Mouse (Mus musculus): ENCODE results near the gene Slc16a7.

Gene Slc16a7

DNA sequence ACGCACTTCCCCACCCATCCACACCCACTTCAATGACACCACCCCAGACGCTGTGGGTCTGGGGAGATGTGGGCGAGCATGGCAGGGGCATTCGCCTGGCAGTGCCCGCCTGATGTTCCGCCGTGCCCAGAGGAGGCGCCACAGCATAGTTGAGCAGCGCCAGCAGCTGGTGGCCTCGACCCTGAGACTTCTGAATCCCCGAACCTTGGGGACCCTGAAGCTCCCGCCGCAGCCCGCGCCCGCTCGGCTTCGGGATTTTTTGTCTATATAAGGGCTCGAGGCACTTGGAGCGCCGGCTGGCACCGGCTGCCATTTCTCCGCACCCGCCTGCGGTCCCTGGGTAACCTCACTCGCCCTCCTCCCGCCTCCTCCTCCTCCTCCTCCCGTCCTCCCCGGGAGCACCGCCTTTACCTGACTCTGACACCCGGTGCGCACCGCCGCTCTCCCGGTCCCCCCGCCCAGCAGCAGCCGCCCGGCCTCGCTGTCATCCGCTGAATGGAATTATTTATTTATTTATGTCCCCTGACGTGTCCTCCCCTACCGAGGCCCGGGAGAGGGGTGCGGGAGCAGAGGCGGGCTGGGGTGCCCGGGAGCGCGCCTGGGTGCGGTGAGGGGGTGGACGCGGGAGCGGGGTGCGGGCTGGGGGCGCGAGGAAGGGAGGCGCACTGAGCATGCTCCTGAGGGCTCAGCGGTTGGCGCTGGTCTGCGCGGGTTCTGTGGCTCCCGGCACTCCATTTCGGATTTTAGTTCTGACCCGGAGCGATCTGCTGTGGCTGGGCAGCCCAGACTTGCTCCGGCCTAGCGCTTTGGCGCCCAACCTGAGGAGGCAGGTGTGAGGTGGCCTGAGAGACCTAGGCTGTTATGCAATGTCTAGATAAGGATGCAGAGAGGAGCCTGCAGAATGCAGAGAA, at the start of gene Slc16a7:
Gene Slc16a7 (minus strand): TSS at position 590 of the 911 bp plus-strand sequence.
- peak; percentile 92 for DNase-seq

GRCm38 (mm10) chr10:125418795-125419194, 29.5 kb upstream of the Slc16a7 start:
- DNase-seq, result no peak

GRCm38 (mm10) chr10:125399796-125400195, 10.5 kb upstream of the Slc16a7 start:
- DNase-seq, result no peak

- no peak for DNase-seq
Observed at GRCm38 (mm10) chr10:125390011-125390410, 746 bp upstream of the Slc16a7 start.

DNA sequence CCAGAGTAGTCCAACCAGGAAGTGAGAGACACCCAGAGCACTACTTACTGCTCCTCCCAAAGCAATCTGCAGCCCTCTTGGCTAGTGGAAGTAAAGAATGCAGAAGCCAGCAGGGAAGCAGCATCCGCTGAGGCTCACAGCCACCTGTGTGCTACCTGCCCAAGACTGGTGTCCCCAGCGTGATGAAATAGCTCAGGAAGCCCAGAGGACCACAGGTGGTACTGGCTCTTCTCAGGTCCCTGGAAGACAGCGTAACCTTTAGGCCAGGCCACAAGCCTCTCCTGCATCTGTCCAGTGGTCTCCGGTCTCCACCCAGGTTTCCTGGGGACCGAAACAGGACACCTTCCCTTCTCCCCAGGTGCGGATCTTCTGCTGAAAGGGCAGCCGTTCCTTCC, 787 bp downstream of the Slc16a7 start:
- DNase-seq, result peak; percentile 41

DNA sequence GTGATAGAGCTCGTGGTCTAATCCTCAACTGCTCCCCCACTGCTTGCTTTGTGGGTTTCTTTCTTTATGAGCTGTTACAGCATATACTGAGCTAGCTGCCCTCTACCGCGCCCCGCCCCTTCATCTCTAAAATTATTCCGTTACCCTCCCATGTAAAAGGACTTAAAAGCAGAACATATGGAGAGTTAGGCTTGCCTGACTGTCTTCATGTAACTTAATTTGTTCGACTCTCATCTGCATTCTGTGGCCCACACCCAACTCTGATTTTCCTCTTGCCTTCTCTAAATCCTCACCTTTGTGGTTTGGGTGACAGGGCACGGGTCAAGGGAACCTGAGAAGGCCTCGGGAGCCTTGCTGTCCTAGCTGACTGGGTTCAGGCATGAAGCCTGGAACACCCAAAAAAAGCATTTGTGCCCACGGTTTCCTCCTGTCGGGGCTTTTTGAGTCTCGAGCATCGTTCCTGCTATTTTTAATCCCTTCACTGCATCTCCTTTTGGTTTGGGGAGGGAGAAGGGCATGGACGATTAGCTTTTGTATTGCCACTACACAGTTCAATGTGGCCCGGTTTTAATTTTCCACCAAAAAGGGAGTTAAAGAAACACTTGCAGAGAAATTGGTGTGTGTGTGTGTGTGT, 1.4 kb downstream of the Slc16a7 start:
- DNase-seq, result no peak

DNA sequence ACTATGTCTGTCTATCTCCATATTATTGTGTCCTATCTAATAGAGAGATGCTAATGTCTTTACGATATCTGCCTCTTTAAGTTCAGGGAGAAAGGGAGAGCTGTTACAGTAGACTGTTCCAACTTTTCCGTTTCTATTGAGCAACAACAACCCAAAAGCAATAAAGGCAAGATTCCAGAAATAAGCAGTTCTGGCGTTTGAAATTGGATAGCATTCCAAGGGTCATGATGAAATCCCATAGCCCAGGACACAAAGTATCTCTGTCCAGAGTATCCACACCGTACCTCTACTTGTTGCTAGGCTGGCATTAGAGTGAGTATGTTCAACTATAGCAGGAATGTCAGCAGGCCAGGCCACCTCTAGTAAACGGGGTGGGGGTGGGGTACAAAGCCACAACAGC, 13.7 kb downstream of the Slc16a7 start:
- DNase-seq, result no peak

GRCm38 (mm10) chr10:125372666-125373065, 16.6 kb downstream of the Slc16a7 start:
- no peak for DNase-seq

DNA sequence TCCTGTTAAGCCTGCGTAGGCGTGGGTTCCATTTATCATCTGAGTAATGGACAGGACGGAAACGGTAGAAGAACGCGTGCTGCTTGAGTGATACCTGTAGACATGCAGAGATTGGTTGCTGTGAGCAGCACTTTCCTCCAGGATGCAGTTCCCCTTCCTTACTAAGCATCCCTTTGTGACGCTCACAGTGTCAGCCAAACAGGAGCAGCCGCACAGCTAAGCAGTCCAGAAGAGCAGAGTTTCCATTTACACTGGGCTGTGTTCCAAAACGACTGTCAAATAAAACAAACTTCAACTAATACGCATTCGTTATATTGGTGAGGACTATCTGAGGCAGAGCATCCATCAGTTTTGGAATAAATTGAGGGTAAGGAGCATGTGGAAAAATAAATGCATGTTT, 17.8 kb downstream of the Slc16a7 start:
- DNase-seq, result no peak

DNA sequence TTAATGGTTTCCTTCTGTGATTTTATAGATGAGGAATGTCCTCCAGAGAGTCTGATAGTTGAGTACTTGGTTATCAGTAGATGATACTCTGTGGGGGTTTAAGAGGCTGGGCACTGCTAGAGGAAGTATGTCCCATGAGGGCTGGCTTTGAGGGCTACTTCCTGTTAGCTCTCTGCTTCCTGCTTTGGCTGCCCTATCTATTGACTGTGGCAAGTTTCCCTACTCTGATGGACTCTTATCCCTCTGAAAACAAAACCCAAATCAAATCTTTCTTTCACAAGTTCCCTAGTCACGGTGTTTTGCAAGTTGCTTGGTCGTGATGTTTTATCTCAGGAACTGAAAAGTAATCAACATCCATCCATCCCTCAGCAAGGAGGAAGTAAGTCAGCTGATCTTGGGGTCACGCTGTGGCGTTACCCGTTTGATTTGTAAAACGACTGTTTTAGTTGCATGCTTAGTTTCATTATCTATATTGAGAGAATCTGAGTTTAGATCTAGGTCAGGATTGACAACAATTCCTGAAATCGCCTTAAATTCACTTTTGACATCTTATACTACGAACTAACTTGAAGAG, 19.1 kb downstream of the Slc16a7 start:
- DNase-seq, result no peak

GRCm38 (mm10) chr10:125358479-125358878, 30.8 kb downstream of the Slc16a7 start:
- DNase-seq, result no peak

DNA sequence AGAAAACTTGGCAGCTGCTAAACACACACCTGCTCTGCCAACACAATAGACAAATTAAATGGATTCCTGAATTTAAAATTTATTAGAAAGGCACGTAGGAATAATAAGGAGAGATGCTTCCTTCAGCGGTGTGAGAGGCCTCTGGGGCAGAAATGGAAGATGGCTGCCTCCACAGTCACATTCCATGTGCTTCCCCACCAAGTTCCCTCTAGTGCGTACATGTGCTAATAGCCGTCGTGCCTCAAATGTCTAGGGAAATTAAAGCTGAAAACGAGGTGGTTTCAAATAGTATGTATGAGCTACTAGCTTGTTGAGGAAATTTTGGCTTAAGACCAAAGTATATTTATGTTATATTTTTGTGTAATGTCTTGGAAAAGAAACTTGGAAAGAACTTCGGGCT, 36.5 kb downstream of the Slc16a7 start:
- no peak for DNase-seq

DNA sequence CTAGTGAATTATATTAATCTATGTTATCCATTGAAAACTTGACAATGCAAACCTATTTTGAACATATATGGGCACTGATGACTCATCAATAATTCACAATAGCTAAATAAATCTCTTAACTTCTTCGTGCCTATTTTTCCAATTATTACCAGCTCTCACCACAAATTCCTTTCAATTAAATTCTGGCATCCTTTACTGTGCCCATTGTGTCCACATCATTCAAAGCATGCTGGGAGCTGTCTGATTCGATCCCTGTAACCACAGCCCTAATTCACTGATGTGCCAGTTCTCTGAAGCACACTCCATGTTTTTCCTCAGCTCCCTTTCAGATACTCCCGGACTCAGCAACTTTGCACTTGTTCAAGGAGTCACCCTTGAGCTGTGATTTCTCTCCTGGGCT, 41.1 kb downstream of the Slc16a7 start:
- no peak for DNase-seq

- no peak for DNase-seq
Observed at GRCm38 (mm10) chr10:125347149-125347548, 42.1 kb downstream of the Slc16a7 start.

- DNase-seq, result no peak
Observed at GRCm38 (mm10) chr10:125346364-125346763, 42.9 kb downstream of the Slc16a7 start.

DNA sequence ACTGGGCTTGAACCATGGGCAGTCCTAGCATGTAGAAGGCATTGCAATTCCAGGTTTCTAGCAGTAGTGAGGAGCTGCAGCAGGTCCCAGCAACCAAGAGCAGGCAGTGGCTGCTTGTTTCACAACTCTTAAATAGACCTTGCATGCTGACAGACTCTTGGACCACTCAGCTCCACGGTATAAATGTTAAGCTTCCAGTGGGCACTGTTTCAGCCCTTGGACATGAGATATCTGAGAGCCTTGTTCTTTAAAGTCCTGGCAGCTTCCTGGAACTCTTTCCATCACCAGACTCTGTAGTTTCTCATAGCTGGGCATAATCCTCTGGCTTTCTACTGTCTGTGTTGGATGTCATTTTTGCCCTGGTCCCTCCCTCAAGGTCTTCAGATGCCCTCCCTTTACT, 43.7 kb downstream of the Slc16a7 start:
- no peak for DNase-seq

GRCm38 (mm10) chr10:125342204-125342603, 47.1 kb downstream of the Slc16a7 start:
- DNase-seq, result no peak

GRCm38 (mm10) chr10:125333799-125334198, 55.5 kb downstream of the Slc16a7 start:
- DNase-seq, result no peak

DNA sequence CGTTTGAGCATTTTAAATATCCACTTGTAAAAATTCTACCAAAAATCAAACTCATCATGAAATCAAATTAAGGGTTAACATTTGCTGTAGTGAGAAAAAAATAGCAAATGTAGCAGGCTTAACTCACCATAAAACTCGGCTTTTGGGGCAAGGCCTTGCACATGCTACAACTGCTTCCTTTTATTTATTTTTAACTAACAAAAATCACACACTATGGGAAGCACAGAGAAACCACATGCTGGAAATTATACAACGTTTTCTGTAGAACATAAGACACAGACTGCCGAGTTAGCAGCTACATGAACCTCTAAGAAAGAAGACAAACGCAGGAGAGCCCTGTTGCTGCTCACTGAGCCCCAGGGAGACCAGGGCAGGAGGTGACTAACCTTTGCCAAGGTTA, 57.9 kb downstream of the Slc16a7 start:
- DNase-seq, result no peak

DNA sequence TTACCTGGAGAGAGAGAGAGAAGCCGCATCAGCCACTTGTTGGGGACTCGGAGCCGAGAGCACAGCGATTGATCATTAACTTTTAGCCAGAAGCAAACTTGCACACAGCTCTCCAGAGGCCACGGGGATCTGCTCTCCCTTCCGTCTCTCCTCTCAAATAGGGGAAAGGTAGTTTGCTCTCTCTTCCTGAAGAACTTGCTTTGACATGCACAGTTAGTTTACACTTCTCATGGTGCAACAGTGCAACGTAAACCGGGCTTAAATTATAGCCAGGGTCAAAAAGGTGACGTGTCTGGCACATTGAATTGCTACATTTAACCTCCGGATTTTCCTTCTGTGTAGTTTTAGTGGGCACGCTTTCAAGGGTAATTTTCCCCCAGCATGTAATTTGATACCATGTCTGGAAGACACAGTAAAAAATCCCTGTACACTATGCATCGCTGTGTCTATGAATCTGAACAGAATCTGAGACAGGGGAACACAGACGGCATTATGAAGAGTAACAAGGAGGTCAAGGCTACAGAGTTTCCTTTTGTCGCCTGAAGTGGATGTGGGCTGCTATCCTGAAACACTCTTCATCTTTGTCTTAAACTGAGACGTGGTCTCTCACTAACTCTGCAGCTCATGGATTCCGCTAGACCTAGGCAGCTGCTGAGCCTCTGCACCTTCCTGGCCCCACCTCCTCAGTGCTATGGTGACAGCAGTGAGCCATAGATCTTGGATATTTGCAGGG, 60.8 kb downstream of the Slc16a7 start:
- DNase-seq, result no peak

GRCm38 (mm10) chr10:125324871-125325565, 64.2 kb downstream of the Slc16a7 start:
- DNase-seq, result no peak

DNA sequence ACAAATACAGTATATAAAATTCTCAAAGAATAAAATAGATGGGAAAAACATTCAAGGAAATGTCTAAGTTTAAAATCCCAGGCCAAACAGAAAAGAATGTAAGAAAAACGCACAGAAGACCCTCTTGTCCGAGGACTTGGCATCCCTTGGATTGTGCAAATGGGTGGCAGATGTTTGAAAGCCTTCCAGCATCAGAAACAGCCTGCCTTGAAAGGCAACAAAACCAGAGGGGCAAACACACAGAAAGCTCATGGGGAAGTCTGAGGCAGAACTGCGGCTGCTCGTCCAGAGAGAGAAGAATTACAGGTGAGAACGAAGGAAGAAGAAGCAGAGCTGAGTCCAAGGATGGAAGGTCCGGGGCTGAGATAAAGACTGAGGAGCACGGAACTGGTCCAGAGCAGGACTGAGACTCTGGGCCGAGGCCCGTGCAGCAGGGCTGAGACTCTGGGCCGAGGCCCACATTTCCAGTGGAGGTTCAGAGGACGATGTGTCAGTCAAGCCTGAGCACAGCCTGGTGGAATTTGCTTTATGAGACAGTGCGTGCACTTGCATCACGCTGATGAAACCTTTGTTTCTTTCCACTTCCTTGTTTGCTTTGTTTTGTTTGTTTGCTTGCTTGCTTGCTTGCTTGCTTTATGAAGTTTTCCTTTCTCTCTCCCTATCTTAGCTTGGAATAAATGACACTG, 65.0 kb downstream of the Slc16a7 start:
- no peak for DNase-seq
